Mouse (Mus musculus) lung, postnatal 10 days (tissue): ENCODE measurements around the gene She.

Source experiments
- DNase-seq: peaks from one replicate; pipeline ENCODE4 v3.0.0; 2021

Gene She

GRCm38 (mm10) chr3:89887582-89888230, 56.5 kb downstream of the She start:
- DNase-seq = no peak

- DNase-seq = no peak
Measured at GRCm38 (mm10) chr3:89889841-89890430, 58.8 kb downstream of the She start.

DNA sequence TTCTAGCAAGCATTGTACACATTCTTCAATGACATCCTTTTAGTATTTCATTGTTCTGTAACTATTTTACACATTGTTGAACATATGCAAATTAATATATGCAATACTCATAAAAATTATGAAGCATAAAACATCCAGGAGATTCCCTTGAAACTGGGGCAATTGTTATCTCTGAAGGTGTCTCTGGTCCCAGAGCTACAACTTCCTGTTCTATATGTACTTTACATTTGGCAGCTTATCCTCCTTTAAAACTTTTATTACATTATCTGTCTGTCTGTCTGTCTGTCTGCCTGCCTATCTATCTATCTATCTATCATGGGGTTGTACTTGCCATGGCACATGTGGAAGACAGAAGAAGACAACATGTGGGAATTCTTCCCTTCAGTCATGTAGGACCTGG, 60.5 kb downstream of the She start:
- DNase-seq = no peak

DNA sequence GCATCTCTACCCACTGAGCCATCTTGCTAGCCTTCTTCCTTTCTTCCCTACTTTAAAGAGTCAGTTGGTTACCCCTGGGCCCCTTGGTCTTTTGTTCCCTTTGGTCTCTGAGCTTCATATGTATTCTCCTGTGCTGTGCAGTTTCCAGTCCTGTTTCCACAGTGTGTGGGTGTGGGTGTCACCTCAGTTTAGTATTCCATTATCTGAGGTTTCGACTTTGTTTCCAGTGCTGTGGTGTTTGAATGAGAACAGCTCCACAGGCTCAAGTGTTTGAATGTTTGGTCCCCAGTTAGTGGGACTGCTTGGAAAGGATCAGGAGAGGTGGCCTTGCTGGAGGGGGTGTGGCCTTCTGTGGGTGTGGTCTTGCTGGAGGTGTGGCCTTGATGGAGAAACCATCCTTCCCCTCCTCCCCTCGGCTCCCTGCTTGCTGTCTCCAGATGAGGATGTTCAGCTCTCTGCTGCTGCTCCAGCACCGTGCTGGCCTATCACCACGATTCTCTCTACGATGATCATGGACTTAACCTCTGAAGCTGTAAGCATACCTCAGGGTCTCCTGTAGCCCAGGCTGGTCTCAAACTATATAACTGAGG, 61.4 kb downstream of the She start:
- DNase-seq = no peak

DNA sequence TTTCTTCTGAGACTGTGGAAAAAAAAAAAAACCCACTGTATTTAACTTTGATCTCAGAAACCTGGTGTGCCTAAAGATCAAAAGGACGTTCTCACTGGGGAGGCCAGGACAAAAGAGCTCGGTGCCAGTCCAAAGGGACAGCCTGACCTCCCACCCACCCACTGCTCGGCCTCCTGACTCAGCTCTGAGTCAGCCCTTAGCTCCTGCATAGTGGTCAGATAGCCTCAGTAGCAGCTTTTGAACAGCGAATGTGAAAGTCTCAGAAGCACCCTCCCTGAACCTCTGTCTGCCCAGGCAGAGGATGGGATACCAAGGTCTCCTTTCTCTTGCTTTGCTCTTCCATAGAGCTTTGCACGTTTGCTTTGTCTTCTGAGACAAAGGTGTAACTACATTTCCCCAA, 65.4 kb downstream of the She start:
- no peak for DNase-seq

- no peak for DNase-seq
Measured at GRCm38 (mm10) chr3:89897204-89897796, 66.1 kb downstream of the She start.

GRCm38 (mm10) chr3:89898011-89898410, 66.8 kb downstream of the She start:
- DNase-seq = no peak

DNA sequence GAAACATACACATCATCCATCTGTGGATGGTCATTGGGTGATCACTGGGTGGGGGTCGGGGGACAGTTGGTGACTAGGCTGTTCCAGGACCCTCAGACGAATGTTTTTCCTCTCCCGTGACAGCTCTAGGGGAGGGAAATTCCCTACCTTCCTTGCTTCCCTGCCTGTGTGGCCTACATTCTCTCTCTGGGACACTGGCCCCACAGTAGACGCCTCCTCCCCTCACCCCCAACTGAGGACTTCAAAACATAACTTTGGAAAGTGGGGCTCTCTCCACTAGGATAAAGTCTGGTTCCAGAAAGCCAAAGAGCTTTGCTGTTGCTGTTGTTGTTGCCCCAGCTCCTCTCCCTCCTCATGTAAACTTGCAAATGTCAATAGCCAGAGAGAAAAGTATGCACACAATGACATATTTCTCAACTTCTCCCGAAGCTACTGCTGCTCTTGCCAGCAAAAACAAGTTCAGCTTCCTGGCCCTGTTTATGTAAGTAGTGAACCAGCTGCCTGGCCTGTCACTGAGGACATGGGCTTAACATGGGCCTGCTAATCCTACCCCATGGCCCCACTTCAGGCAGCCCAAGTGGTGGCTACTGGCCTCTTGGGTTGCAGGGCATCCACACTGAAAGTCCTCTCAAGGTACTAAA, 67.8 kb downstream of the She start:
- DNase-seq = peak; percentile 74

DNA sequence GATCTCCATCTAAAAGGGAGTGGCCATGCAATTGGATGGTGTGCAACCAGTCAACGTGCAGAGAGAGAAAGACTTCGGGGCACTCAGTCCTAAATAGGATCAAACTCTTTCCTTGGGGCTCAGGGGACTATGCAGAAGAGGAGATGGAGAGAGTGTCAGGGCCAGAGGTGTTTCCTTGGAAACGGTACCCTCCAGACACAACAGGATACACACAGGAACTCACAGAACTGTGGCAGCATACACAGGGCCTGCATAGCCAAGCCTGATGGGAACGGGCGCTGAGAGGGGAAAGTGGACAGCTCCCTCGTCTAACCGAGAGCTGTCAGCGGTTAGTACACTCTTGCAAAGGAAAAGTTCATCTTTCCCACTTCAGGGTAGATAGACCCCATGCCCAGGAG, 68.3 kb downstream of the She start:
- no peak for DNase-seq

DNA sequence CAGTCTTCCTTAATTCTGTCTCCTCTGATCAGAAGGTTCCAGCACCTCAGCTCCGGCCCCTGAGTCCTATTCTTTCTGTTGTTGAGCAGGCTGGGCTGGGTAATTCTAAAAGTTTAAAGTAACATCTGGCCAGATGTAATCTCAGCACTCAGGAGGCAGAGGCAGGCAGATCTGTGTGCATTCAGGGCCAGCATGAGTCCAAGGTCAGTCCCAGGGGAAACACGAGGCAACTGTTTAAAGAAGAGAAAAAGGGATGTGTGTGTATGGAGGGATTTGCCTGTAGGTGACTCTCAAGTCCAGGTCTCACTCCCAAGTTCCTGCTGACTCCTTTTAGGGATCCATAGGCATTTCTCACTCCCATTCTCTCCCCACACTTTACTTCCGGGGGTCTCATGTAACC, 76.7 kb downstream of the She start:
- no peak for DNase-seq
